Mouse (Mus musculus) heart, adult 18-20 months (tissue): ENCODE results near the gene Fkbp14. TPM values are rescaled to one million over a fixed set of nuclear protein-coding genes. Genes with fewer than 3 reads are reported as not detected.

Experiments used
- DNase-seq, 2 experiments: peaks; one replicate each; pipeline ENCODE4 v3.0.0; 2021 to 2022; ENCODE audit warnings: mixed read lengths in 1 of 2
- total RNA-seq, 2 experiments: library from RNA; stranded (reverse); gene quantifications; 2 replicates each; pipeline ENCODE4 v1.2.3; 2021

Gene Fkbp14
- total RNA-seq, 2 experiments from 2014 or later = 8.9 to 11.6 TPM

GRCm38 (mm10) chr6:54548314-54549019 is 48.6 kb downstream of the Fkbp14 start:
- peak in 1 of 2 experiments; percentile 20 for DNase-seq

GRCm38 (mm10) chr6:54543646-54544045 is 53.5 kb downstream of the Fkbp14 start:
- DNase-seq = no peak

GRCm38 (mm10) chr6:54542836-54543235 is 54.3 kb downstream of the Fkbp14 start:
- no peak for DNase-seq

GRCm38 (mm10) chr6:54540252-54540887 is 56.7 kb downstream of the Fkbp14 start:
- DNase-seq = peak; percentile 46 to 47

GRCm38 (mm10) chr6:54539396-54539795 is 57.7 kb downstream of the Fkbp14 start:
- no peak for DNase-seq

GRCm38 (mm10) chr6:54538773-54539173 is 58.3 kb downstream of the Fkbp14 start:
- DNase-seq = no peak

GRCm38 (mm10) chr6:54537053-54537452 is 60.1 kb downstream of the Fkbp14 start:
- DNase-seq = no peak

- no peak for DNase-seq
Measured at GRCm38 (mm10) chr6:54535485-54535884, 61.6 kb downstream of the Fkbp14 start.

- peak in 1 of 2 experiments; percentile 24 for DNase-seq
Measured at GRCm38 (mm10) chr6:54531048-54531481, 66.0 kb downstream of the Fkbp14 start.

- no peak for DNase-seq
Measured at GRCm38 (mm10) chr6:54530182-54530581, 66.9 kb downstream of the Fkbp14 start.

- DNase-seq = no peak
Measured at GRCm38 (mm10) chr6:54528666-54529065, 68.4 kb downstream of the Fkbp14 start.

Other genes with a start within 250 kb of the Fkbp14 start
- gene Wipf3, start 167.7 kb downstream of the Fkbp14 start, total RNA-seq = 10 to 100 TPM; 28.6 to 32.7 TPM
- gene Scrn1, start 30.8 kb downstream of the Fkbp14 start, total RNA-seq = 1 to 10 TPM; 5.0 to 5.9 TPM
- 1 to 10 TPM; 9.1 to 9.9 TPM for gene Plekha8, start 2.2 kb downstream of the Fkbp14 start, total RNA-seq
- gene Mturn, start 84.3 kb upstream of the Fkbp14 start, total RNA-seq = 10 to 100 TPM; 17.0 to 18.4 TPM
- gene Znrf2, start 219.6 kb upstream of the Fkbp14 start, total RNA-seq = 10 to 100 TPM; 17.7 to 18.1 TPM